Mouse (Mus musculus): ENCODE measurements around the gene Cfl1.

The Cfl1 gene

GRCm38 (mm10) chr19:5490313-5490897 is at the start of gene Cfl1:
Cfl1 (plus strand) TSS chr19:5490455.
- peak; percentile 95 to 97 for DNase-seq

GRCm38 (mm10) chr19:5444371-5444908 is 45.8 kb upstream of the Cfl1 start:
- DNase-seq: no peak

GRCm38 (mm10) chr19:5444954-5445353 is 45.3 kb upstream of the Cfl1 start:
- peak; percentile 39 to 57 for DNase-seq

GRCm38 (mm10) chr19:5445747-5446146 is 44.5 kb upstream of the Cfl1 start:
- no peak for DNase-seq

- peak; percentile 83 to 86 for DNase-seq
Observed at GRCm38 (mm10) chr19:5447515-5448353, 42.5 kb upstream of the Cfl1 start, which contains the start of gene Fosl1. Fosl1 (plus strand) TSS chr19:5447547.

- DNase-seq: peak; percentile 29 to 44
Observed at GRCm38 (mm10) chr19:5448354-5449150, 41.7 kb upstream of the Cfl1 start.

- DNase-seq: no peak
Observed at GRCm38 (mm10) chr19:5449673-5450072, 40.6 kb upstream of the Cfl1 start.

GRCm38 (mm10) chr19:5451766-5452165 is 38.5 kb upstream of the Cfl1 start:
- DNase-seq: peak in 1 of 2 experiments; percentile 4

GRCm38 (mm10) chr19:5455037-5455436 is 35.2 kb upstream of the Cfl1 start:
- peak in 1 of 2 experiments; percentile 10 for DNase-seq

- peak in 1 of 2 experiments; percentile 34 for DNase-seq
Observed at GRCm38 (mm10) chr19:5455568-5455967, 34.7 kb upstream of the Cfl1 start.

- DNase-seq: peak; percentile 50 to 64
Observed at GRCm38 (mm10) chr19:5456241-5456921, 33.9 kb upstream of the Cfl1 start.

GRCm38 (mm10) chr19:5456922-5457745 is 33.1 kb upstream of the Cfl1 start:
- peak; percentile 95 to 98 for DNase-seq

- DNase-seq: peak in 1 of 2 experiments; percentile 54
Observed at GRCm38 (mm10) chr19:5457746-5458442, 32.4 kb upstream of the Cfl1 start, which contains the start of gene Ccdc85b. Ccdc85b (minus strand) TSS chr19:5457894.

- no peak for DNase-seq
Observed at GRCm38 (mm10) chr19:5459019-5459418, 31.2 kb upstream of the Cfl1 start.

- no peak for DNase-seq
Observed at GRCm38 (mm10) chr19:5459896-5460295, 30.4 kb upstream of the Cfl1 start.

- DNase-seq: peak; percentile 91 to 94
Observed at GRCm38 (mm10) chr19:5460465-5460911, 29.8 kb upstream of the Cfl1 start, which contains the start of gene Fibp. Fibp (plus strand) TSS chr19:5460615.

GRCm38 (mm10) chr19:5461411-5461810 is 28.8 kb upstream of the Cfl1 start:
- no peak for DNase-seq

- DNase-seq: peak in 1 of 2 experiments; percentile 3
Observed at GRCm38 (mm10) chr19:5463212-5463611, 27.0 kb upstream of the Cfl1 start.

- DNase-seq: peak; percentile 81 to 83
Observed at GRCm38 (mm10) chr19:5463791-5464562, 26.3 kb upstream of the Cfl1 start.

- DNase-seq: no peak
Observed at GRCm38 (mm10) chr19:5465037-5465436, 25.2 kb upstream of the Cfl1 start.
